Mouse (Mus musculus) spleen, adult 2 months (tissue): Measurements from ENCODE around the gene Slc2a10. TPM values are rescaled to one million over a fixed set of nuclear protein-coding genes. Genes with fewer than 3 reads are reported as not detected.

ENCODE experiments used
- DNase-seq, 2 experiments: peaks; one replicate each; pipeline versions ENCODE4 v3.0.0 to v3.0.0-alpha.2; 2012 to 2021; ENCODE audit warnings: low spot score in 2 of 2, low read depth in 1 of 2
- H3K27ac ChIP-seq: fragments of 200-500 bp; 2 replicates; pipeline ENCODE4 v1.5.1; 2012; ENCODE audit warnings: low read length, inconsistent platforms; ENCODE audit not compliant: insufficient read depth
- H3K27me3 ChIP-seq: fragments of 200-500 bp; 2 replicates; pipeline ENCODE4 v1.6.1; 2012; ENCODE audit warnings: mild to moderate bottlenecking, moderate library complexity, low read length, inconsistent platforms; ENCODE audit not compliant: control insufficient read depth, insufficient read depth
- H3K36me3 ChIP-seq: fragments of 200-500 bp; 2 replicates; pipeline ENCODE4 v1.6.1; 2012; ENCODE audit warnings: mild to moderate bottlenecking, low read length, inconsistent platforms; ENCODE audit not compliant: control insufficient read depth, insufficient read depth
- H3K4me1 ChIP-seq: fragments of 200-500 bp; 2 replicates; pipeline ENCODE4 v1.6.1; 2011; ENCODE audit warnings: inconsistent platforms; ENCODE audit not compliant: control insufficient read depth, insufficient read depth, insufficient read length
- H3K4me3 ChIP-seq: fragments of 200-500 bp; 2 replicates; pipeline ENCODE4 v1.5.1; 2011; ENCODE audit warnings: mild to moderate bottlenecking, inconsistent platforms; ENCODE audit not compliant: insufficient read depth, insufficient read length; ENCODE audit errors: extremely low read depth
- CTCF ChIP-seq: fragments of 200-500 bp; IDR thresholded peaks from 2 replicates; pipeline ENCODE4 v1.5.1; 2011; ENCODE audit warnings: mild to moderate bottlenecking, inconsistent platforms; ENCODE audit not compliant: insufficient read depth, insufficient read length, insufficient replicate concordance; ENCODE audit errors: extremely low read depth
- POLR2A ChIP-seq: fragments of 200-500 bp; IDR thresholded peaks from 2 replicates; pipeline ENCODE4 v1.6.1; 2011; ENCODE audit warnings: low read depth, low read length, inconsistent platforms
- WGBS: fragments of 180-500 bp; shearing (Covaris S2); methylation state at CpG from one replicate; pipeline ENCODE4 v1.1.7; 2018; 5-methylcytosine and 5-hydroxymethylcytosine counted together
- polyA plus RNA-seq: library from polyadenylated mRNA; depleted of rRNA; stranded (reverse); fragments of >200 nt; gene quantifications from 2 replicates; pipeline ENCODE4 v1.2.3, GENCODE M21; 2012

Slc2a10 gene
- polyA plus RNA-seq, 1 experiment, result 0.83 TPM

DNA sequence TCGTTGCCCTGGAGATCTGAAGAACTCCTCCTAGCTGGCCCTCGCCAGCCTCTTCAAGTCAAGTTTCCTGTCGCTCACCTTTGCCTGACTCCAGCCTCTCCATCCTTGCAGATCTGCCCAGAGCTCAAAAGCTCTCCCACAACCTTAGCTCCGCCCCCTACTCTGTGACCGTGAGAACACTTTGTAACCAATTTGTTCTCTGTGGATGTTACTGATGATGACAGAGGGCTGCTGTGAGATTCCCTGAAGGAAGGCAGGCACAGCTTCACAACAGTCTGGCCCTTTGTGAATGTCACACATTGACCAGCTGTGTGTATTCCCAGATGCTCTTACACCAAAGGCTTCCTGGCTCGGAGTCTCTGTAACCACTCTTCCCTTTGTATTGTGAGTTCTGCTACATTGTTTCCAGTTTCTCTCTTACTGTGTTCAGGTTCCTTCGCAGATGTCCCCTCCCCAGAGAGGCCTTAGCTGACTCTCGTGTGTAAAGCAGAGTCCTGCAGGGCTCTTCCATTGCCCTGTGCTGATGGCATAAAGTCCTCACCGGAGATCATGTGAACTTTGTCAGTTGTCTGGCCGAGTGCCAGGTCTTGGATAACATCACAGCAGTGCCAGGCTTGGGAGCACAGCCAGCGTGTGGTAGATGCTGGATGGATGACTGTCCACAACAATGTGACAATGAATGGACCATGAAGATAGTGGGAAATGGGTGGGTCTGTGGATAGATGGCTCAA, 9.4 kb downstream of the Slc2a10 start:
- no peak for TF ChIP-seq CTCF
- TF ChIP-seq POLR2A, result no peak
- H3K4me1 ChIP-seq, result no peaks in the 10 kb centered on the region
- H3K27me3 ChIP-seq, result no peaks in the 10 kb centered on the region
- DNase-seq, result no peak
- no peaks in the 10 kb centered on the region for H3K36me3 ChIP-seq
- H3K4me3 ChIP-seq, result no peak overlapping the region
- WGBS, result 65% methylated on average over 11 of the region's 11 CpGs
- no peak overlapping the region for H3K27ac ChIP-seq

DNA sequence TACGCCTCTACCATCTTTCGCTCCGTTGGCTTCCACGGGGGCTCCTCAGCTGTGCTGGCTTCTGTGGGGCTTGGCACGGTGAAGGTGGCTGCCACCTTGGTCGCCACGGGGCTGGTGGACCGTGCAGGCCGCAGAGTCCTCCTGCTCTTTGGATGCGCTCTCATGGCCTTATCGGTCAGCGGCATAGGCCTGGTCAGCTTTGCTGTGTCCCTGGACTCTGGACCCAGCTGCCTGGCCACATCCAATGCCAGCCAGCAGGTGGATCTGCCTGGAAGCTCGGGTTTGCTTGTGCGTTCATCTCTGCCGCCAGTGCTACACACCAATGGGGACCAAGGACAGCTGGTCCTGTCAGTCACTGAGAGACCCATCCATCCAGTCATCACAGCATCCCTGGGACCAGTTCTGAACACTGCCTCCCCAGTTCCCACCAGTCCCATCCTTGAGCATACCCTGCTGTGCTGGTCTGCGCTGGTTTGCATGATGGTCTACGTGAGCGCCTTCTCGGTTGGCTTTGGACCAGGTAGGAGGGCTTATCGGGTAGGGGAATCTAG, 11.7 kb downstream of the Slc2a10 start:
- Histone ChIP-seq H3K36me3 (no peaks in the 10 kb centered on the region), H3K4me3 (no peak overlapping the region), H3K27me3 (no peaks in the 10 kb centered on the region), H3K4me1 (no peaks in the 10 kb centered on the region), H3K27ac (no peak overlapping the region)
- DNase-seq, result no peak
- no peak for TF ChIP-seq CTCF
- no peak for TF ChIP-seq POLR2A
- WGBS, result 93% methylated on average over 20 of the region's 20 CpGs

DNA sequence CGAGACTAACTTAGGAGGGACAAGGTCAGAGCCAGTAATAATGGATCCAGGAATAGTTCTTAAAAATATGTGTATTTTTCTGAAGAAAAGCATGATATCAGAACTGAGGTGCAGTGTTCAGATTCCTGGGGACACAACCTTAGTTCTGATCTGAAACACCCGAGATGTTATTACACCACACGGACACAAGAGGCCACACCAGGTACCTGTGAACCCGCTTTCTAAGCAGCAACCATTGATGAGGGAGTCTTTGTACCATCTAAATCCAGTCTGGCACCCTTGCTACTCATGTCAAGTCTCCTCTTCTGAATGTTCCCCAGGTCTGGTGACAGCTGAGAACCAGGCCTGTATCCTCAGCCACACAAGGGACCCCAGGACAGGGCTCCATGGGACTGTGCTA, 22.0 kb downstream of the Slc2a10 start:
- WGBS, result 27% methylated on average over 4 of the region's 4 CpGs
- H3K36me3 ChIP-seq, result no peaks in the 10 kb centered on the region
- no peaks in the 10 kb centered on the region for H3K4me1 ChIP-seq
- no peaks in the 10 kb centered on the region for H3K27me3 ChIP-seq
- TF ChIP-seq CTCF (no peak), POLR2A (no peak)
- no peak overlapping the region for H3K27ac ChIP-seq
- no peak overlapping the region for H3K4me3 ChIP-seq
- DNase-seq, result no peak

DNA sequence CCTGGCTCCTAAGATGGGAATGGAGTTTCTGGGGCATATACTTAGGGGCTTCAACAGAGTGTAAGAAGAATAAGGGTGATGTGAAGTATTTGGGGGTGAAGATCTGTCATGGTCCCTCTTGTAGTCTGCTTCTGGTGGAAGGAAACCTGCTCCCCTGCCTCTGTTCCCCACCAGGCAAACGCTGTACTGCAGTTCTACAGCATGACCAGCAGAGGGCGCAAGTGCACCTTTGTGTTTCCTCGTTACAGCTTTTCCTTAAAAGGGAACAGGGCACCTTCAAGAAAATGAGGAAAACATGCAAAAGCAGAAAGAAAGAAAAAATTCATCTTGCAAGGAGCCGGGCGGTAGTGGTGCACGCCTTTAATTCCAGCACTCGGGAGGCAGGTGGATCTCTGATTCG, 25.5 kb downstream of the Slc2a10 start:
- Histone ChIP-seq H3K4me3 (no peak overlapping the region), H3K36me3 (no peaks in the 10 kb centered on the region), H3K27me3 (no peaks in the 10 kb centered on the region), H3K27ac (no peak overlapping the region), H3K4me1 (no peaks in the 10 kb centered on the region)
- peak in 1 of 2 experiments; percentile 31 for DNase-seq
- WGBS, result 19% methylated on average over 8 of the region's 8 CpGs
- TF ChIP-seq POLR2A (no peak), CTCF (peak; percentile 93; the same call in 1 of the 2 replicates)

DNA sequence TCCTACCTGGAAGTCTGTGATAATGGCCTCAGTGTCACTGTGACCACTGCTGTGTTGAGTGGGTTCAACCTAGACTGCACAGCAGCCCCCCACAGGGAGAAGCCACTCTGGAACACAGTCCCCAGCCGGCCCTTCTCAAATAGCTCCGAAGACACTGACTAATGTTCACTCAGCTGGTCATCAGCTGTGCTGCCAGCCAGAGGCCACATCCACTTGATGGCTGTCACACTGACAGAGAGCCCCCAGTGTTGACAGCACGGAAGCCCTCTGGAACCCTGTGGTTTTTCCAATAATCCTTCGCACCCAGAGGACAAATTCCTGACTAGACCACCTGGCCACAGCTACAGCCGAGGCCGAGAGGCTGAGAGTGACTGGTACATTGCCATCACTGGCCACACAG, 30.2 kb downstream of the Slc2a10 start:
- Histone ChIP-seq H3K36me3 (no peaks in the 10 kb centered on the region), H3K27me3 (no peaks in the 10 kb centered on the region), H3K4me3 (no peak overlapping the region), H3K27ac (no peak overlapping the region), H3K4me1 (no peaks in the 10 kb centered on the region)
- TF ChIP-seq POLR2A, result no peak
- TF ChIP-seq CTCF, result no peak
- WGBS, result 86% methylated on average over 6 of the region's 6 CpGs
- DNase-seq, result no peak

DNA sequence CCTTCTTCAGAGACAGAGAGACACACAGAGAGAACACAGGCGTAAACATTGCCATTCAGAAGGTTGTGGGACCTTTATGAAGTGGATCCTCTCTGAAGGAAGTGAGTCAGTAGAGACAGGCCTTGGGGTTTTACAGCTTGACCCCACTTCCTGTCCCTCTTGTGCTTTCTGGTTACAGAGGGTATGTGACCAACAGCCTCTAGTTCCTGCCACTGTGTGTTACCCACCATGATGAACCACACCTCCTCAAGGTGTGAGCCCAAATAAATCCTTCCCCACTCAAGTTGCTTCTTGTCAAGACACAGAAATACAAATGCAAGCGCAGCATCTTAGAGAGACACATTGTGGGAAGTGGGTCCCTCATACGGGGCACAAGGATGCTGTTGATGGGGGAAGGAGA, 37.4 kb downstream of the Slc2a10 start:
- TF ChIP-seq POLR2A, result no peak
- no peak for TF ChIP-seq CTCF
- H3K27me3 ChIP-seq, result no peaks in the 10 kb centered on the region
- no peaks in the 10 kb centered on the region for H3K4me1 ChIP-seq
- no peak overlapping the region for H3K4me3 ChIP-seq
- 67% methylated on average over 3 of the region's 3 CpGs for WGBS
- no peaks in the 10 kb centered on the region for H3K36me3 ChIP-seq
- no peak for DNase-seq
- H3K27ac ChIP-seq, result no peak overlapping the region
